Mouse (Mus musculus) small intestine, adult 2 months (tissue): ENCODE measurements around the gene Adgrg3.

Source experiments
- CTCF ChIP-seq: fragments of 200-500 bp; IDR thresholded peaks from 2 replicates; pipeline ENCODE4 v1.5.1; 2012; ENCODE audit warnings: low read depth, mild to moderate bottlenecking, control low read depth, inconsistent platforms, low read length, moderate library complexity, mixed read lengths; ENCODE audit not compliant: insufficient replicate concordance, insufficient read length; ENCODE audit errors: extremely low read depth
- POLR2A ChIP-seq: fragments of 200-500 bp; IDR thresholded peaks from 2 replicates; pipeline ENCODE4 v1.6.1; 2012; ENCODE audit warnings: low read depth, mild to moderate bottlenecking, control low read depth, inconsistent platforms, low read length, moderate library complexity

DNA sequence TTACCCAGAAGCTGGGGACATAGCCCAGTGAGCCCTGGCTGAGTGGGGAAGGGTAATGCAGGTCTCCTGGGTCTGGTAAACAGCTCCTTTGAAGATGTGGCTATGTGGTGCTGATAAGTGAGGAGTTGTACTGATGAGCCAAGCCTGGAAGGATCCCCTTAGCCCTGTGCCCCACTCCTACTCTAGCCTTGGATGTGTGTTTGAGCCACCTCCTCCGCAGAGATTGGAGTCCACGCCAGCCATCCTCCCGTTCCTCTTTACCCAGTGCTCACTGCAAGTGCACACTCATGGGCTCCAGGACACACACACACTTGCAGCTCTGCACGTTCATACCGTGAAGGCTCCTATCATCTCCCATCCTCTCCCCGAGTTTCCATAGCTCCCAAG, 19.6 kb upstream of the Adgrg3 start:
- TF ChIP-seq POLR2A (no peak), CTCF (no peak)
